Mouse (Mus musculus): ENCODE results near the gene Mmp11. TPM values are rescaled to one million over a fixed set of nuclear protein-coding genes. Genes with fewer than 3 reads are reported as not detected.
"Not testable (repeated sequence)": the region's sequence is repeated elsewhere in the genome, so short reads cannot be mapped to it uniquely, and the experiment has no call there.

Gene Mmp11
- polyA plus RNA-seq, 1 experiment from 2014 or later: 8.7 TPM

DNA sequence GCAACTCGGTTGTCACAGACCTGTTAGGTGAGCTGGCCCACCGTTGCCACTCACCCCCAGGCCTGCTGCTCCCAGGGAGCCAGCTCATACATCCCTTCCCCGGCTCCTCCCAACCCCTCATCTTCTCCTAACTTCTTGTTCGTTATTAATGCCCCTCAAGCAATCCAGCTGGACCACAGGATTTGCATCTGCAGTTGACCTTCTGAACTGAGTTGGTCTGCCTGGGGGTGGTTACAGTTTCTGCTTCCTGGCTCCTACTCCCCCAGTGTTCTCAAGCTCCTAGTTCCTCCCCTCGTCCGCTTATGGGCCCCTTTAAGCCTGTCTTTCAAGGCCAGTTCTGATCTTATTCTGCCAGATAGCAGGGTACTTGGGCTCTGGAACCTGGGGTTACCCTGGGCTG is 41.7 kb downstream of the Mmp11 start:
- Histone ChIP-seq H3K4me1 (replicated peaks; ENCODE audit: control insufficient read depth, insufficient read depth, low read length) (peaks cover 4% of the 10 kb centered on the region), H3K36me3 (ENCODE audit: control insufficient read depth, insufficient read depth) (peaks cover 27% of the 10 kb centered on the region), H3K27ac (ENCODE audit: low read depth, low read length) (no peak overlapping the region), H3K9me3 (ENCODE audit: control insufficient read depth) (no peaks in the 10 kb centered on the region), H3K27me3 (replicated peaks; ENCODE audit: control insufficient read depth, insufficient read depth, low read length) (no peaks in the 10 kb centered on the region), H3K4me2 (replicated peaks; ENCODE audit: low read depth) (no peak overlapping the region), H3K9ac (ENCODE audit: low read depth, low read length) (no peak overlapping the region), H3K4me3 (ENCODE audit: low read depth, low read length) (no peak overlapping the region)
- TF ChIP-seq CTCF (IDR thresholded peaks at IDR 0.05; ENCODE audit: low read depth): no peak
- WGBS: 73% methylated on average over 6 of the region's 6 CpGs
- ATAC-seq: no peak

DNA sequence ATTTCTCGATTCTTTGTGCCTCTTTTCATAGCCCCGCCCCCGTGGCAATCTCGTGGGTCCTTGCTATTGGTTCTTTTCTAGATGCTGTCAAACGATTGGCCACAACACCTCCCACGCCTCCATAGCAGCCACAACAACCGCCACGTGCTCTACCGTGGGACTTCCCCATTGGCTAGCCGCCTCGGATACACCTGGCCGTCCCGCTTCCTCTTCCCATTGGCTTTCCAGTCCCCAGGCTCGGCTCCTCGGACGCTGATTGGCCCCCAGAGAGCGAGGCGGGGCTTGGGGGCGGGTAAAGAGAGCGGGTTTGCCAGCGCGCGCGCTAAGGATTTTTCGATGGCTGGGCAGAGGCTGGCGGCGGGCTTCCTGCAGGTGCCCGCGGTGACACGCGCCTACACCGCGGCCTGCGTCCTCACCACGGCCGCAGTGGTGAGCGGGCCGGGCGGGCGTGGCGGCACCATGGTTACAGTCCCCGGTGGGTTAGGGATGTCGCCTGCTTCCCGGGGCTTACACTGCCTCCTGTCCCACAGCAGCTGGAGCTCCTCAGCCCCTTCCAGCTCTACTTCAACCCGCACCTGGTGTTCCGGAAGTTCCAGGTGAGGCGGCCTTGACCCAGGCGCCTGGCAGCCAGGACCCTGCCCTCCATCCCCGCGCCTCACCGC is 43.1 kb downstream of the Mmp11 start, which contains the start of gene Derl3:
TSS of gene Derl3 (plus strand) at position 325 of the 662 bp plus-strand sequence.
- Histone ChIP-seq H3K9ac (ENCODE audit: low read depth, low read length) (peak within 1 kb of the TSS; percentile 31; the same call in 1 of the 2 replicates), H3K4me1 (replicated peaks; ENCODE audit: control insufficient read depth, insufficient read depth, low read length) (peaks cover 4% of the 10 kb centered on the region), H3K9me3 (ENCODE audit: control insufficient read depth) (no peaks in the 10 kb centered on the region), H3K36me3 (ENCODE audit: control insufficient read depth, insufficient read depth) (peaks cover 27% of the 10 kb centered on the region), H3K27me3 (replicated peaks; ENCODE audit: control insufficient read depth, insufficient read depth, low read length) (no peaks in the 10 kb centered on the region), H3K4me3 (ENCODE audit: low read depth, low read length) (peak within 1 kb of the TSS; percentile 36), H3K27ac (ENCODE audit: low read depth, low read length) (no peak within 1 kb of the TSS), H3K4me2 (replicated peaks; ENCODE audit: low read depth) (peak within 1 kb of the TSS; percentile 84)
- TF ChIP-seq CTCF (IDR thresholded peaks at IDR 0.05; ENCODE audit: low read depth): no peak
- WGBS: 1% methylated on average over 50 of the region's 51 CpGs
- ATAC-seq: peak; percentile 100

DNA sequence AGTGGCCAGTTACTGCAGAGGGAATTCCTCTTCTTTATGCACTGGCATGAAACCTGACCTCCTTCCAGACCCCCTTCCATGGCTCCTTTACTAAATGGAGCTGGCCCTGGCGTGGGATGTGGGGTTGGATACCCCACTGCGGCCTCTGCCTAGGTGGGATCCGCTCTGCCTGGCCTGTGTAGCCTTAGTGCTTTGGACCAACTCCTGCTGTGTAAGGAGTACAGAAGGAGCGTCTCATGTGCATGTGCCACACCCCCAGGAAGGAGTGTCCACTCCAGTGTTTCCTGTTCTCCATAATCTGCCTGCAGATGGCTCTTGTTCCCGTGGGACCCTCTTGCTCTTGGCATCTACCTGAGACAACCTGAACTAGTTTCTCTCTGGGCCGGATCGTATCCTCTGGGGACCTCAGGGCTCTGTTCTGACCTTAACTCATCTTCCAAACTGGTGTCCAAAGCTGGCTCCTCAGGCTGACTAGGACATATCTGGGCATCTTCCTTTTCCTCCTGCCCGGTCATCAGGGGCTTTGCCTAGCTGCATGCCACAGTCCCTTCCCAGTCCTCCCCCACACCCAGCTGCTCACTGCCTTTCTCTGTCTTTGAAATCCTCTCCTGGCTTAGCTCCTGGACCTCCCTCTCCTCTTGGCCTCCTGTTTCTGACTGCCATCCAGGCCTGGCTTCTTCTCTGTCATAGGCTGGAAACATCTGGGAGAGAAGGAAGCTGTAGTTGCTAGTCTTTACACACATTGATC is 46.7 kb downstream of the Mmp11 start:
- Histone ChIP-seq H3K27me3 (replicated peaks; ENCODE audit: control insufficient read depth, insufficient read depth, low read length) (no peaks in the 10 kb centered on the region), H3K36me3 (ENCODE audit: control insufficient read depth, insufficient read depth) (0 out of 2 replicates have a peak, but pooled peaks cover 1% of the 10 kb centered on the region), H3K9ac (ENCODE audit: low read depth, low read length) (no peak overlapping the region), H3K9me3 (ENCODE audit: control insufficient read depth) (no peaks in the 10 kb centered on the region), H3K27ac (ENCODE audit: low read depth, low read length) (no peak overlapping the region), H3K4me3 (ENCODE audit: low read depth, low read length) (no peak overlapping the region), H3K4me2 (replicated peaks; ENCODE audit: low read depth) (no peak overlapping the region), H3K4me1 (replicated peaks; ENCODE audit: control insufficient read depth, insufficient read depth, low read length) (peaks cover 4% of the 10 kb centered on the region)
- TF ChIP-seq CTCF (IDR thresholded peaks at IDR 0.05; ENCODE audit: low read depth): no peak
- 41% methylated on average over 8 of the region's 8 CpGs for WGBS
- no peak for ATAC-seq

DNA sequence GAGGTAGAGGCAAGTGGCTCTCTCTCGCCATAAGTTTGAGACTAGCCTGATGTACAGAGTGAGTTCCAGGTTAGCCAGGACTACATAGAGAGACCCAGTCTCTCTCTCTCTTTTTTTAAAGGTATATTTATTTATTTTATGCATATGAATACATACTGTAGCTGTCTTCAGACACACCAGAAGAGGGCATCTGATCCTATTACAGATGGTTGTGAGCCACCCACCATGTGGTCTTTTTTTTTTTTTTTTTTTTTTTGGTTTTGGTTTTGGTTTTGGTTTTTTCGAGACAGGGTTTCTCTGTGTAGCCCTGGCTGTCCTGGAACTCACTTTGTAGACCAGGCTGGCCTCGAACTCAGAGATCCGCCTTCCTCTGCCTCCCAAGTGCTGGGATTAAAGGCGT is 48.8 kb downstream of the Mmp11 start:
- ATAC-seq; H3K9me3 ChIP-seq (ENCODE audit: control insufficient read depth); H3K27ac ChIP-seq (ENCODE audit: low read depth, low read length); H3K4me2 ChIP-seq (replicated peaks; ENCODE audit: low read depth); H3K4me1 ChIP-seq (replicated peaks; ENCODE audit: control insufficient read depth, insufficient read depth, low read length); H3K36me3 ChIP-seq (ENCODE audit: control insufficient read depth, insufficient read depth); H3K4me3 ChIP-seq (ENCODE audit: low read depth, low read length); H3K27me3 ChIP-seq (replicated peaks; ENCODE audit: control insufficient read depth, insufficient read depth, low read length); H3K9ac ChIP-seq (ENCODE audit: low read depth, low read length): not testable (repeated sequence)
- 87% methylated on average over 5 of the region's 5 CpGs for WGBS

DNA sequence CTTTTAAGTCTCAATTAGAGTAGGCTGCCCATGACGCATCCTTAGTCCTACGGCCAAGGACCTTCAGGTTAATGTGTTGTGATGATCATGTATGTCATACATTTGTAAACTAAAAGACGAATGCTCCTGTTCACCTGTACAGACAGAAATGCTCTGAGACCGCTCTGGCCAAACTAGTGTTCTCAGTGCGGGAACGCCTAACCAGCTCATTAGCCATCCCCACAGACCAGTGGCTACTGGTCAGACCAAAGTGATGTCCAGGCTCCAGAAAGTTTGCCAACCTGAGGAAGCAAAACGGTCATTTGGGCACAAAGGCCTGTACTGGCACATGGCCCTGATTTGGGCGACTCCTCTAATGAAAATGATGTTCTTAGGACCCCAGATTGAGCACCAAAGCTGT is 51.6 kb downstream of the Mmp11 start:
- no peaks in the 10 kb centered on the region for H3K9me3 ChIP-seq (ENCODE audit: control insufficient read depth)
- 94% methylated on average over 8 of the region's 8 CpGs for WGBS
- no peaks in the 10 kb centered on the region for H3K27me3 ChIP-seq (replicated peaks; ENCODE audit: control insufficient read depth, insufficient read depth, low read length)
- H3K9ac ChIP-seq (ENCODE audit: low read depth, low read length): no peak overlapping the region
- no peak overlapping the region for H3K4me2 ChIP-seq (replicated peaks; ENCODE audit: low read depth)
- no peak for ATAC-seq
- TF ChIP-seq CTCF (IDR thresholded peaks at IDR 0.05; ENCODE audit: low read depth): no peak
- no peaks in the 10 kb centered on the region for H3K4me1 ChIP-seq (replicated peaks; ENCODE audit: control insufficient read depth, insufficient read depth, low read length)
- no peak overlapping the region for H3K27ac ChIP-seq (ENCODE audit: low read depth, low read length)
- H3K4me3 ChIP-seq (ENCODE audit: low read depth, low read length): no peak overlapping the region
- no peaks in the 10 kb centered on the region for H3K36me3 ChIP-seq (ENCODE audit: control insufficient read depth, insufficient read depth)

- H3K4me3 ChIP-seq (ENCODE audit: low read depth, low read length): peak overlapping the region; percentile 21; the same call in 1 of the 2 replicates
Observed at GRCm38 (mm10) chr10:75883232-75883552, 53.1 kb downstream of the Mmp11 start.

More at GRCm38 (mm10) chr10:75883232-75883552, 53.1 kb downstream of the Mmp11 start:
- peak; percentile 75; the same call in 1 of the 2 replicates for ATAC-seq
- Histone ChIP-seq H3K27ac (ENCODE audit: low read depth, low read length) (no peak overlapping the region), H3K4me1 (replicated peaks; ENCODE audit: control insufficient read depth, insufficient read depth, low read length) (no peaks in the 10 kb centered on the region), H3K36me3 (ENCODE audit: control insufficient read depth, insufficient read depth) (no peaks in the 10 kb centered on the region), H3K9me3 (ENCODE audit: control insufficient read depth) (no peaks in the 10 kb centered on the region), H3K4me2 (replicated peaks; ENCODE audit: low read depth) (peak overlapping the region; percentile 62), H3K27me3 (replicated peaks; ENCODE audit: control insufficient read depth, insufficient read depth, low read length) (no peaks in the 10 kb centered on the region), H3K9ac (ENCODE audit: low read depth, low read length) (no peak overlapping the region)
- 2% methylated on average over 10 of the region's 10 CpGs for WGBS
- TF ChIP-seq CTCF (IDR thresholded peaks at IDR 0.05; ENCODE audit: low read depth): peak; percentile 82
